Mouse (Mus musculus) limb, embryonic 13.5 days (tissue): ENCODE measurements at regions not wholly inside any gene's neighbourhood (a gene's known extent, or its start where the extent isn't known, plus 50 kb on each side); places are given as distances from the start of the nearest gene placed in this dataset.

Source experiments
- ATAC-seq: fragments of 200-750 bp; cut with Nextera tagmentation; 2 replicates; pipeline ENCODE4 v1.8.0; 2017; ENCODE audit warnings: low read depth, moderate number of reproducible peaks, moderate TSS enrichment; ENCODE audit not compliant: low FRiP score
- H3K27ac ChIP-seq: fragments of 300-500 bp; sonication (generic); 2 replicates; pipeline ENCODE4 v1.5.1; 2015; ENCODE audit warnings: inconsistent platforms, mild to moderate bottlenecking, moderate library complexity
- H3K27me3 ChIP-seq: fragments of 300-500 bp; sonication (generic); 2 replicates; pipeline ENCODE4 v1.6.1; 2015; ENCODE audit warnings: mild to moderate bottlenecking, inconsistent platforms
- H3K36me3 ChIP-seq: fragments of 300-500 bp; sonication (generic); 2 replicates; pipeline ENCODE4 v1.6.1; 2015; ENCODE audit warnings: inconsistent platforms, mild to moderate bottlenecking, moderate library complexity
- H3K4me1 ChIP-seq: fragments of 300-500 bp; sonication (generic); 2 replicates; pipeline ENCODE4 v1.6.1; 2015; ENCODE audit warnings: inconsistent platforms
- H3K4me2 ChIP-seq: fragments of 300-500 bp; sonication (generic); replicated peaks from 2 replicates; pipeline ENCODE4 v1.6.1; 2015; ENCODE audit warnings: inconsistent platforms, mild to moderate bottlenecking, moderate library complexity
- H3K4me3 ChIP-seq: fragments of 300-500 bp; sonication (generic); 2 replicates; pipeline ENCODE4 v1.5.1; 2015; ENCODE audit warnings: moderate library complexity, mild to moderate bottlenecking, inconsistent platforms
- H3K9ac ChIP-seq: fragments of 300-500 bp; sonication (generic); 2 replicates; pipeline ENCODE4 v1.6.1; 2015; ENCODE audit warnings: mild to moderate bottlenecking, inconsistent platforms
- H3K9me3 ChIP-seq: fragments of 300-500 bp; sonication (generic); 2 replicates; pipeline ENCODE4 v1.6.1; 2016; ENCODE audit warnings: inconsistent platforms
- WGBS: fragments of 180-500 bp; shearing (Covaris S2); methylation state at CpG from one replicate; pipeline ENCODE4 v1.1.7; 2015; 5-methylcytosine and 5-hydroxymethylcytosine counted together

DNA sequence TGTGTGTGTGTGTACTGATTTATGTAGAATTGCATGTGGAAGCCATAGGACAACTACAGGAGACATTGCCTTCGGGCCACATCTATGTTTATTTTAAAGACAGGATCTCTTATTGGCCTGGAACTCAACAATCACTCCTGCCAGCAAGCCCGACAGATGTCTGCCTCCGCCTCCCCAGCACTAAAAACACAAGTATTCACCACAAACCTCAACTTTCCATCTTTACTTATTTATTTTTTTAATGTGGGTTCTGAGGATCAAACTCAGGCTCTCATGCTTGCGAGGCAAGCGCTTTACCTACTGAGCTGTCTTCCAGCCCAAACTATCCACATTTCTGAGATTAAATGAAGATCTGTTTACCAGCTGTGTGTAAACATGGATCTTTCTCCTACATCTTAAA is 178.0 kb upstream of the Lef1 start:
- H3K27me3 ChIP-seq = peaks cover 4% of the 10 kb centered on the region; the same call in 1 of the 2 replicates
- ATAC-seq = no peak
- no peaks in the 10 kb centered on the region for H3K9me3 ChIP-seq
- no peak overlapping the region for H3K27ac ChIP-seq
- WGBS = 75% methylated on average over 5 of the region's 5 CpGs
- H3K9ac ChIP-seq = no peak overlapping the region
- no peaks in the 10 kb centered on the region for H3K36me3 ChIP-seq
- no peak overlapping the region for H3K4me2 ChIP-seq
- no peak overlapping the region for H3K4me3 ChIP-seq
- H3K4me1 ChIP-seq = peaks cover 30% of the 10 kb centered on the region

DNA sequence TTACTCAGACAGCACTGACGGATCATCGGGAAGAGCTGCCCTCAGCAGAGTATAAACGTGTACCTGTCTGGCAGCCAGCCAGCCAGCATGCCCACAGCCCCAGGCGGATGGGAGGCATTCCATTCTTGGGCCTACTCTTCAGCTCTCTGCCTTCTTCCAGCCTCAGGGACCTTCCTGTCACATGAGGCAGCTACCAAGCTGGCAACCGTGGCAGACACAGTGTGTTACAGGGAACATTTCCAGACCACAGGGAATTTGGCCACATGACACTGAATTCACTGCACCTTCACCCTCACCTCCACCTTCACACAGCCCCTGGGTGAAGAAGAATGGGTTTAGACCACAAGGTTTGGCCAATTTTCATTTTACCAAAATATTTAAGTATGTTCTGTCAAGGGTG is 185.3 kb upstream of the Lef1 start:
- Histone ChIP-seq H3K27me3 (peaks cover 18% of the 10 kb centered on the region; the same call in 1 of the 2 replicates), H3K36me3 (no peaks in the 10 kb centered on the region), H3K4me2 (no peak overlapping the region), H3K27ac (no peak overlapping the region), H3K9ac (no peak overlapping the region), H3K4me1 (peaks cover 29% of the 10 kb centered on the region), H3K4me3 (no peak overlapping the region), H3K9me3 (no peaks in the 10 kb centered on the region)
- WGBS = 50% methylated on average over 5 of the region's 5 CpGs
- no peak for ATAC-seq

DNA sequence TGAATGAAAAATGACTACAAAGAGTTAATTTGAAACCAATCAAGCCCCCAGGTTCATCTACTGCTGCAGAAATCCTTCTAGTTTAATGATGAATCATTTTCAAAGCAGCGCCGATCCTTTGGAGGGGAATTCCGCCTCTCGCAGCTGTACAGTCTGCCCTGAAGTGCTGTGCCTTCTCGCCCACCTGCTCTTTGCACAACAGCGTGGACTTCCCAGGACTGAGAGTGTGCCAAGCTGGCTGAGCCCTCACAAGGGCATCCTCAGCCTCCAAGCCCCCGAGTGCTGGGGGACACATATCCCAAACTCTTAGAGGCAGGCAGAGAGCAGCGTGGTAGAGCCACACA is 186.7 kb upstream of the Lef1 start:
- ATAC-seq = no peak
- 13% methylated on average over 8 of the region's 8 CpGs for WGBS
- Histone ChIP-seq H3K4me1 (peaks cover 29% of the 10 kb centered on the region), H3K27me3 (peaks cover 18% of the 10 kb centered on the region; the same call in 1 of the 2 replicates), H3K9ac (peak overlapping the region; percentile 50), H3K9me3 (no peaks in the 10 kb centered on the region), H3K4me3 (peak overlapping the region; percentile 30), H3K36me3 (no peaks in the 10 kb centered on the region), H3K27ac (no peak overlapping the region), H3K4me2 (peak overlapping the region; percentile 61)

DNA sequence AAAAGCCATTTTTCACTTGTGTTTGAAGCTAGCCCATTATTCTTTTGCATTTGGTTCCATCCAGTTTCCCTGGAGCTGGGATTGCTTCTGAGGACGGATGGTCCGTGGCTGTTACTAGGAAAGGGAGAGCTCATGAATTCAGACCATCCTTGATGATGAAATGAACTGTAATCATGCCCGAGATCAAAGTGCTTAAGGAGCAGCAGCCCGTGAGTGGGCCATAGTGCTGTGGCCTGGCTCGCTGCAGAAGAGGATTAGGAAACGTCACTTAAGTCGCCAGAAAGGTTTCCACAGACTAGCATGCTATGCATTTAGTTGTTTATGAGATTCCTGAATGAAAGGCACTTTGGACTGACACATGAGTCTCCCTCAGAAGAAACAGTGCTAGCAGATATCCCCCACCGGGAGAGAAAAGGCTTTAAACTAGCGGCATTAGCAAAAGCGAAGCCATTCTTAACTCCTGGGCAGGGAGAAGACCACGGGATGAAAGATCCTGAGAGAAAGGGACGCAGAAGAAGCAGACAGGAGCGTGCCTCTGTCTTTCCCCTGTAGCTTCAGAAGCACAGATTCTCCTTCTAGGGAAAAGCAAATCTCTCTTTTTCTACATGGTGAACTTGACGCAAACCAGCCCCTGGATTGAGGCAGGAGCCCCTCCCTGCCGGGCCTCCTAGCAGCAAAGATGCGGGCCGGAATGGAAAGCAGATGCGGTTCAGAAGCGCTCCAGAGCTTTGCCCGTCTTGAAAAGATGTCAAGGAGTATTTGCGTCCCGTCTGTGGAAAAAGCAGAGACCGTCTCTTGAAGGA is 187.3 kb upstream of the Lef1 start:
- Histone ChIP-seq H3K4me2 (peak overlapping the region; percentile 61), H3K36me3 (no peaks in the 10 kb centered on the region), H3K4me3 (peak overlapping the region; percentile 30), H3K27ac (peak overlapping the region; percentile 44; the same call in 1 of the 2 replicates), H3K4me1 (peaks cover 25% of the 10 kb centered on the region), H3K9ac (peak overlapping the region; percentile 50), H3K27me3 (peaks cover 18% of the 10 kb centered on the region; the same call in 1 of the 2 replicates), H3K9me3 (no peaks in the 10 kb centered on the region)
- WGBS = 5% methylated on average over 23 of the region's 23 CpGs
- ATAC-seq = no peak

DNA sequence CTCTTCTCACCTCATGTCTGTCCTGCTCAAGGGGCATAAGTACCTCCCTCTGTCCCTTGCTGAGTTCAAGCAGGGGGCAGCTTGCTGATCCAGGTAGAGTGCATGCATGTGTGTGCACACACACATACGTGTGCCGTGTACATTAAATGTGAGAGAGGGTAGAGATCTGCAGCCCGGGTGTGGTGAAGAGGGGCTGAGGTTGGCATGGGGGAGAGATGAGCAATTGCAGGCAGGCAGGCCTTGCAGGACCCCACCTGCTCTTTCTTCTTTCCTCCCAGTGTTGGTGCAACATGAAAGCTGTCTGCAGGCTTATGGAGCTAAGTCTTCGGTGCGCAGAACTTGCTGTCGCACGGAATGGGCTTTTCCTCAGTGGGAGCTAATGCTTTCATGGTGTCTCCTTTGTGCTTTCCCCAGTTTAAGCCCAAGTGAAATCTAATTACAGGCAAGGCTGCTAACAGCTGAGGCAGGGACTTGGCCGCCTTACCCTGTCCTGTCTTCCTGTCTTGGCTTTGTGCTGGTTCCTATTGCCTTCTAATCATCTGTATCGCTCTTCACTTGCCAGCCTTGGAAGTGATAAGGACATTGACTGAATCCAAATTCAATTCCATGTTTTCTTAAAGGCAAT is 188.5 kb upstream of the Lef1 start:
- Histone ChIP-seq H3K27me3 (peaks cover 18% of the 10 kb centered on the region; the same call in 1 of the 2 replicates), H3K9me3 (no peaks in the 10 kb centered on the region), H3K27ac (no peak overlapping the region), H3K4me1 (peaks cover 22% of the 10 kb centered on the region), H3K4me3 (no peak overlapping the region), H3K4me2 (no peak overlapping the region), H3K9ac (no peak overlapping the region), H3K36me3 (no peaks in the 10 kb centered on the region)
- ATAC-seq = no peak
- 76% methylated on average over 9 of the region's 9 CpGs for WGBS

DNA sequence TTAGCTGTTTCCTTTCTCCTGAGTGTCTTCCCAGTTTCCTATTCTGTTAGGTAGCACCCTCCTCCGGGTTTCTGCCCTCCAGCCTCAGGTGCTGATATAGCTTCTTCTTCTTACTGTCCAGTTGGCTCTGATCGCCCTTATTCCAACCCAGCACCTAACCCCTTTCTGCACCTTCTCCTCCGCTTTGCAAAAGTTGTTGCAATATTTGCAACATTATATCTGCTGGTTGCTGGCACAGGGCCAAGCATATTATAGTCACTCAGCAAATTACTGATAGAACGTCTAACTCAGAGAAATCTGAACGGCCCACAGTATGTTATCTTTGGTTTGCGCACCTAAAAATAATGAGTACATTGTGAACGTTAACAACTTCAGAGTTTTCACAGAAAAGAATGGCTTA is 183.6 kb upstream of the Rpl34 start:
- H3K9ac ChIP-seq = no peak overlapping the region
- no peak for ATAC-seq
- H3K9me3 ChIP-seq = no peaks in the 10 kb centered on the region
- H3K27me3 ChIP-seq = no peaks in the 10 kb centered on the region; the same call in 1 of the 2 replicates
- no peaks in the 10 kb centered on the region for H3K4me1 ChIP-seq
- H3K4me3 ChIP-seq = no peak overlapping the region
- no peak overlapping the region for H3K4me2 ChIP-seq
- 69% methylated on average over 7 of the region's 7 CpGs for WGBS
- no peaks in the 10 kb centered on the region for H3K36me3 ChIP-seq
- no peak overlapping the region for H3K27ac ChIP-seq

DNA sequence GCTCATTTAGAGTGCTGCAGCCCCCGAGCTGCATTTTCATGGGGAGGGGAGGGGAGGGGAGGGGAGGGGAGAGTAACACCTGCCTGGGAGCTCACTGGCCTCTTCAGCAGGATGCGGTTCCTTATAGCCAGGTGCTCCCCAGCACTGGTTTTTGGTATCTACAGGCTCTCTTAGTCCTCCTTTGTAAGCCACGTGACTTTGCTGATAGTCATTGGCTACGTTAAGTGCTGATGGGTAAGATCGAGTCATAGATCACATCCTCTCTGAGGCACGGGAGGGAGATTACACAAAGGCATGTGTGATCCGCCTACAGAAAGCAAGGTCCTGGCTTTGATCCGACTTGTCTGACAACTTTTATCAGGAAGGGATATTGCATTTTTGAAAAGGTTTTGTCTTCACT is 174.9 kb upstream of the Rpl34 start:
- 0 out of 2 replicates have a peak, but pooled peaks cover 3% of the 10 kb centered on the region for H3K27me3 ChIP-seq
- no peak overlapping the region for H3K9ac ChIP-seq
- no peak overlapping the region for H3K4me3 ChIP-seq
- no peaks in the 10 kb centered on the region for H3K36me3 ChIP-seq
- no peak overlapping the region for H3K27ac ChIP-seq
- H3K9me3 ChIP-seq = no peaks in the 10 kb centered on the region
- no peak for ATAC-seq
- 50% methylated on average over 8 of the region's 8 CpGs for WGBS
- peaks cover 14% of the 10 kb centered on the region for H3K4me1 ChIP-seq
- no peak overlapping the region for H3K4me2 ChIP-seq

DNA sequence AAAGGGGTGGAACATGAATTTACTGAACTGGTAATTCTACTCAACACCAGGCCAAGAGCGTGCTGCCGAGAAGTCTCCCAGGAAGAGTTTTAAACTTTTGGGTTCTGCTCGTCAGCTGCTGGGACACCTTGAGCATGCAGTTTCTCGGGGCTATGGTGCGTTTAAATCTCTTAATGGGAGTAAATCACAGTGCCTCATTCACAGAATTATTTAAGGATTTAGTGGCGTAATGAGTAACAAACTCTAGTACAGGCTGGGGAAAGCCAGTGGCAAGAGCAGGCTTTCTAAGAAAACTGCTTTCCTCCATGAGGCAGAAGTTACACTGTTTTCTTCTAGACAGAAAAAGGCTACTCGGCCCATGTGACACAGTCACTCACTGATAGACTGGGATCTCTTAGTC is 173.1 kb upstream of the Rpl34 start:
- Histone ChIP-seq H3K4me3 (no peak overlapping the region), H3K4me2 (no peak overlapping the region), H3K27ac (no peak overlapping the region), H3K9me3 (no peaks in the 10 kb centered on the region), H3K36me3 (no peaks in the 10 kb centered on the region), H3K9ac (no peak overlapping the region), H3K4me1 (peaks cover 17% of the 10 kb centered on the region), H3K27me3 (0 out of 2 replicates have a peak, but pooled peaks cover 3% of the 10 kb centered on the region)
- WGBS = 65% methylated on average over 7 of the region's 7 CpGs
- no peak for ATAC-seq

DNA sequence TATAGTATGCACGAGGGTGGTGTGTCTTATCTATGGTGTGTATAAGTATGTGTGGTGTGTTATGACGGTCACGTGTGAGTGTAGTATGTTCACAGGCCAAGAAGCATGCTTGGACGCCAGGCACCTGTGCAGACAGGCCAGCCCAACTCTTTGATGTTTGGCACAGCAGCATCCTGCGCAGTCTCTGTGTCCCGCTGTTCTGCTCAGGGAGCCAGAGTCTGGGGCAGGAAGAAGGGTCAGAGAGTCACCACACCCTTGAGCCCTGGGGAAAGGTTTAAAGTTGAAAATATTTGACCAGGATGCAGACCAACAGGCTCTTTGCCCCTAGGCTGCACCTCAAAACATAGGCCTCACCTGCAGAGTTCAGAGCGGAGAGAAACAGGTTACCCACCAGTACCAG is 172.2 kb upstream of the Rpl34 start:
- Histone ChIP-seq H3K4me2 (no peak overlapping the region), H3K27ac (no peak overlapping the region), H3K9ac (no peak overlapping the region), H3K27me3 (0 out of 2 replicates have a peak, but pooled peaks cover under 1% of the 10 kb centered on the region), H3K4me1 (peaks cover 17% of the 10 kb centered on the region), H3K36me3 (no peaks in the 10 kb centered on the region), H3K4me3 (no peak overlapping the region), H3K9me3 (no peaks in the 10 kb centered on the region)
- WGBS = 81% methylated on average over 7 of the region's 7 CpGs
- no peak for ATAC-seq

DNA sequence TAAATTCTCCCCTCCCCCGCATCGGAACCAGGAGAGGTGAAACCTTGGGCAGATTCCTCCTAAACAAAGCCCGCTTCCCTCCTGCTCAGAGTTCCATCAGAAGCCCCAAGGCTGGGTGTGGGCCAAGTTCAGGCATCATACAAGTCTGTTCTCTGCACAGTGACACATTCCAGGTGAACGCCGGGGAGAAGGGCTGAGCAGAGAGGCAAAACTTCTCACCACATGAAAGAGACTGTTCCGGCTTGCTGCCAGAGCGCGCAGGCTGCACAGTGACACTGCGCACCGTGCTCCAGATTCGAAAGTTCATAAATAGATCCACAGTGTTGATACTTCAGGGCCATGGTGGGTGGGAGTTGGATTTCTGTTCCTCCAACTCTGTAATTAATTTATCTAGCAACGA is 171.1 kb upstream of the Rpl34 start:
- WGBS = 60% methylated on average over 12 of the region's 12 CpGs
- no peak overlapping the region for H3K9ac ChIP-seq
- H3K27ac ChIP-seq = no peak overlapping the region
- H3K36me3 ChIP-seq = no peaks in the 10 kb centered on the region
- no peaks in the 10 kb centered on the region for H3K9me3 ChIP-seq
- no peak overlapping the region for H3K4me3 ChIP-seq
- no peaks in the 10 kb centered on the region for H3K27me3 ChIP-seq
- peaks cover 17% of the 10 kb centered on the region for H3K4me1 ChIP-seq
- ATAC-seq = peak; percentile 67; the same call in 1 of the 2 replicates
- H3K4me2 ChIP-seq = no peak overlapping the region

DNA sequence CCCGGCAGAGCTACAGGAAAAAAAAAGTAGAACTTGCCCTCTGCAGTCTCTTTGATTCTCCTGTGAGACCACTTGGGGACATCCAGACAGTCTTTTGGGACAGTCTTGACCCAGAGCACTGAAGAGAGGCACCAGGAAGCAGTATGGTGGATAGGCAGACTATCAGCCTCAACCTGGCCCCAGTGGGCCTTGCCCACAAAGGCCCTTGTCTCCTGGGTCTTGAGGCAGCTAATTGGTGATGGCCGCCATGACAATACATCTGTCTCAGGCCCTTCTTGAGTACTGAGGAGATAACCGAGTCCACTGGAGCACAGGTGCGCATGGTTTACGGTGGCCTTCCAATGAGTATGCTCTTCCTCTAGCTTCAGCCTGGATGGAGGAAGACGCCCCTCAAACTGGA is 170.6 kb upstream of the Rpl34 start:
- no peak overlapping the region for H3K4me3 ChIP-seq
- no peaks in the 10 kb centered on the region for H3K36me3 ChIP-seq
- WGBS = 73% methylated on average over 6 of the region's 6 CpGs
- peaks cover 17% of the 10 kb centered on the region for H3K4me1 ChIP-seq
- H3K27me3 ChIP-seq = no peaks in the 10 kb centered on the region
- H3K9ac ChIP-seq = no peak overlapping the region
- no peaks in the 10 kb centered on the region for H3K9me3 ChIP-seq
- no peak for ATAC-seq
- H3K4me2 ChIP-seq = no peak overlapping the region
- no peak overlapping the region for H3K27ac ChIP-seq

DNA sequence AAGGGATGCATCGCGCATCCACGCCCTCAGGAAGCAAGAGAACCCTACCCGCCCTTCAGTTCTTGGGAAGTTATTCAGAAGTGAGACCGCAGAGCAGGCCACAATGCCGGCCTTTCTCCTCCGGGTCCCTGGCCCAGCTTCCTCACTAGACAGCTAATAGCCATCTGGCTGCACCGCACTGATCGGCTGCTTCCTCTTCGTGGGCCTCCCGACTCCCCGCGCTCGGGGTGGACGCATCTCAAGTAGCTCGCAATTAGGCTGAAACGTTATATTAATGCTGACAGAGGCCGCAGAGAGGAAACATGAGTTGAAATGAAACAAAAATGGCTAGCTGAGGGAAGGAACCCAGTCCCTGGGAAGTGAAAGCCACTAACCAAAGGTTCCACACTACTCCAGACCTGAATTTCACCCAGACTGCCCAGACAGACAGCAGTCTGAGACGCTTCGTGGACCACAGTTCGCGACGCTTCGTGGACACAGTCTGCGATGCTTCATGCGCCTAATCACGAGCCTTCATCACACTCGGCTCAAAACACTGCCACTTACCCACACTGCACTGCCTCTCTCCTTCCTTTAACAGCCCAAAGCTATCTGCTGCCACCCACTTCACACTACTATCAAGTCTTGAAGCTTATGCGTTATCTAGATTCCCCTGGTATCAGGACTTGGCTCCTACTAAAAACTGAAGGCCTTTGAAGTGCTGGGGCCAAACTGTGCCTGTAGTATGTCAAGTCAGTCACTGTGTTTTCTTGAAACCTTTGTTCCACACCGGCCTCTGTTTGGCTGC is 170.0 kb upstream of the Rpl34 start:
- Histone ChIP-seq H3K27me3 (no peaks in the 10 kb centered on the region), H3K36me3 (no peaks in the 10 kb centered on the region), H3K27ac (0 out of 2 replicates have a peak overlapping the region, but pooled peaks have one; percentile 17), H3K9ac (no peak overlapping the region; the same call in 1 of the 2 replicates), H3K4me1 (peaks cover 17% of the 10 kb centered on the region), H3K4me3 (no peak overlapping the region), H3K9me3 (no peaks in the 10 kb centered on the region), H3K4me2 (no peak overlapping the region)
- ATAC-seq = no peak
- WGBS = 75% methylated on average over 30 of the region's 30 CpGs
